Mouse (Mus musculus): ENCODE results near the gene 6430531B16Rik.

DNA sequence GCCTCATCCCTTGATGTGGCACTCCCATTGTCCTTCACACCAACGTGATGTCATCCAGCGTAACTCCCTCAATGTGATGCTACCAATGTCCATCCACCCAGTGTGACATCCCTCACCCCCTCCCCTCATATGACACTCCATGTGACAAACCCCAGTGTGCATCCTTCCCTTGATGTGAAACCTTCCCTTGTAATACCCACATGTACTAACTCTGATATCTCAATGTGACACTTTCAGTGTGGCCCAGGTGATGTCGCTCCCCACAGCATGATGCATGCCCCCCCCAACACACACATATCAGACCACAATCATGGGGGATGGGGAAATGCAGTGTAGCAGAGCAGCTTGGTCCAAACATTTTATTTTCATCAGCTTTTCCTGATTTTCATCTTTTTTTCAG is 21.9 kb downstream of the 6430531B16Rik start:
- TF ChIP-seq CTCF (IDR thresholded peaks at IDR 0.05; ENCODE audit: borderline replicate concordance, control insufficient read depth, extremely low read depth, insufficient read depth, low read length, poor library complexity) (no peak), POLR2A (IDR thresholded peaks at IDR 0.05; ENCODE audit: control insufficient read depth, extremely low read depth, insufficient read depth, low read length, poor library complexity) (no peak)

Measured in thymus, adult 2 months (tissue).